Mouse (Mus musculus) midbrain, embryonic 12.5 days (tissue): Measurements from ENCODE around the gene Nop2. TPM values are rescaled to one million over a fixed set of nuclear protein-coding genes. Genes with fewer than 3 reads are reported as not detected.
A peak's percentile ranks its signal among the peaks of the same experiment; 100 is the strongest.

ENCODE experiments used
- ATAC-seq: fragments of 200-750 bp; cut with Nextera tagmentation; 2 replicates; pipeline ENCODE4 v1.8.0; 2017; ENCODE audit warnings: low read depth, moderate TSS enrichment, moderate library complexity; ENCODE audit not compliant: low FRiP score
- H3K27ac ChIP-seq: fragments of 300-500 bp; sonication (generic); replicated peaks from 2 replicates; pipeline ENCODE4 v1.5.1; 2016; ENCODE audit warnings: mild to moderate bottlenecking
- H3K27me3 ChIP-seq: fragments of 300-500 bp; sonication (generic); 2 replicates; pipeline ENCODE4 v1.6.1; 2016; ENCODE audit warnings: mild to moderate bottlenecking
- H3K36me3 ChIP-seq: fragments of 300-500 bp; sonication (generic); 2 replicates; pipeline ENCODE4 v1.6.1; 2016
- H3K4me1 ChIP-seq: fragments of 300-500 bp; sonication (generic); 2 replicates; pipeline ENCODE4 v1.6.1; 2016
- H3K4me2 ChIP-seq: fragments of 300-500 bp; sonication (generic); replicated peaks from 2 replicates; pipeline ENCODE4 v1.6.1; 2016; ENCODE audit warnings: mild to moderate bottlenecking, moderate library complexity
- H3K4me3 ChIP-seq: fragments of 300-500 bp; sonication (generic); 2 replicates; pipeline ENCODE4 v1.5.1; 2016; ENCODE audit warnings: mild to moderate bottlenecking
- H3K9ac ChIP-seq: fragments of 300-500 bp; sonication (generic); replicated peaks from 2 replicates; pipeline ENCODE4 v1.6.1; 2016; ENCODE audit warnings: mild to moderate bottlenecking, moderate library complexity
- H3K9me3 ChIP-seq: fragments of 300-500 bp; sonication (generic); 2 replicates; pipeline ENCODE4 v1.6.1; 2016; ENCODE audit warnings: mild to moderate bottlenecking
- WGBS: fragments of 180-500 bp; shearing (Covaris S2); methylation state at CpG from one replicate; pipeline ENCODE4 v1.1.7; 2016; 5-methylcytosine and 5-hydroxymethylcytosine counted together
- microRNA-seq: library from miRNA; unstranded; fragments of <30 nt; microRNA quantifications from one replicate; pipeline ENCODE4, GENCODE M21; 2017
- polyA plus RNA-seq: library from polyadenylated mRNA; unstranded; fragments of >200 nt; fragmentation: Nextera tagmentation; extraction: Ambion mirVana; gene quantifications from 2 replicates; pipeline ENCODE4 v1.2.1, GENCODE M21; 2016

The Nop2 gene
- polyA plus RNA-seq, 1 experiment from 2014 or later = 56.4 TPM

GRCm38 (mm10) chr6:125192016-125192714 is 60.5 kb downstream of the Nop2 start:
- Histone ChIP-seq H3K27me3 (no peaks in the 10 kb centered on the region), H3K4me2 (peak overlapping the region; percentile 88), H3K9me3 (no peaks in the 10 kb centered on the region), H3K36me3 (peaks cover 45% of the 10 kb centered on the region), H3K4me1 (peaks cover 21% of the 10 kb centered on the region), H3K9ac (peak overlapping the region; percentile 85), H3K4me3 (peak overlapping the region; percentile 72), H3K27ac (peak overlapping the region; percentile 99)
- peak; percentile 92 for ATAC-seq
- under 1% methylated on average over 34 of the region's 34 CpGs for WGBS

GRCm38 (mm10) chr6:125192841-125193240 is 61.1 kb downstream of the Nop2 start:
- Histone ChIP-seq H3K9me3 (no peaks in the 10 kb centered on the region), H3K9ac (peak overlapping the region; percentile 85), H3K27ac (peak overlapping the region; percentile 99), H3K36me3 (peaks cover 39% of the 10 kb centered on the region), H3K27me3 (no peaks in the 10 kb centered on the region), H3K4me1 (peaks cover 21% of the 10 kb centered on the region), H3K4me3 (peak overlapping the region; percentile 72), H3K4me2 (peak overlapping the region; percentile 88)
- 49% methylated on average over 5 of the region's 5 CpGs for WGBS
- ATAC-seq = no peak

GRCm38 (mm10) chr6:125193390-125193789 is 61.7 kb downstream of the Nop2 start:
- no peak overlapping the region for H3K27ac ChIP-seq
- H3K9ac ChIP-seq = no peak overlapping the region
- no peaks in the 10 kb centered on the region for H3K27me3 ChIP-seq
- H3K4me2 ChIP-seq = no peak overlapping the region
- H3K36me3 ChIP-seq = peaks cover 33% of the 10 kb centered on the region
- no peaks in the 10 kb centered on the region for H3K9me3 ChIP-seq
- no peak overlapping the region for H3K4me3 ChIP-seq
- 89% methylated on average over 7 of the region's 7 CpGs for WGBS
- ATAC-seq = no peak
- H3K4me1 ChIP-seq = peaks cover 21% of the 10 kb centered on the region

Small RNA genes within 50 kb of the gene (microRNA-seq; reads per million reads assigned to microRNA genes)
- not detected for gene Mir7045

Other genes with a start within 250 kb of the Nop2 start
- gene Cd4, start 243.7 kb upstream of the Nop2 start, polyA plus RNA-seq = 0.20 TPM in 1 of 2 replicates, not detected in the other
- 1.9 and 3.1 TPM in 2 replicates for gene Lag3, start 220.2 kb upstream of the Nop2 start, polyA plus RNA-seq
- 525 and 672 TPM in 2 replicates for gene Ptms, start 211.8 kb upstream of the Nop2 start, polyA plus RNA-seq
- 452 and 459 TPM in 2 replicates for gene Mlf2, start 200.5 kb upstream of the Nop2 start, polyA plus RNA-seq
- gene Cops7a, start 166.4 kb upstream of the Nop2 start, polyA plus RNA-seq = 100 and 105 TPM in 2 replicates
- gene Pianp, start 135.2 kb upstream of the Nop2 start, polyA plus RNA-seq = 6.7 and 7.7 TPM in 2 replicates
- 18.0 and 20.6 TPM in 2 replicates for gene Zfp384, start 122.8 kb upstream of the Nop2 start, polyA plus RNA-seq
- gene Ing4, start 92.1 kb upstream of the Nop2 start, polyA plus RNA-seq = 163 and 171 TPM in 2 replicates
- gene Acrbp, start 82.2 kb upstream of the Nop2 start, polyA plus RNA-seq = 18.0 and 18.9 TPM in 2 replicates
- 0.16 and 0.26 TPM in 2 replicates for gene Lpar5, start 64.0 kb upstream of the Nop2 start, polyA plus RNA-seq
- gene Chd4, start 35.9 kb upstream of the Nop2 start, polyA plus RNA-seq = 127 and 132 TPM in 2 replicates
- 18.7 and 18.8 TPM in 2 replicates for gene Iffo1, start 13.3 kb downstream of the Nop2 start, polyA plus RNA-seq
- gene Gapdh, start 34.6 kb downstream of the Nop2 start, polyA plus RNA-seq = 1,933 and 1,972 TPM in 2 replicates
- gene Ncapd2, start 59.8 kb downstream of the Nop2 start, polyA plus RNA-seq = 183 and 192 TPM in 2 replicates
- 165 and 172 TPM in 2 replicates for gene Mrpl51, start 59.9 kb downstream of the Nop2 start, polyA plus RNA-seq
- 4.7 and 5.3 TPM in 2 replicates for gene Vamp1, start 83.6 kb downstream of the Nop2 start, polyA plus RNA-seq
- 1.9 and 2.5 TPM in 2 replicates for gene Tapbpl, start 100.0 kb downstream of the Nop2 start, polyA plus RNA-seq
- 1.3 and 2.5 TPM in 2 replicates for gene Cd27, start 105.1 kb downstream of the Nop2 start, polyA plus RNA-seq
- gene Tuba3a, start 154.1 kb downstream of the Nop2 start, polyA plus RNA-seq = not detected in 2 replicates
- 18.3 and 20.2 TPM in 2 replicates for gene Ltbr, start 182.0 kb downstream of the Nop2 start, polyA plus RNA-seq
- gene Scnn1a, start 188.8 kb downstream of the Nop2 start, polyA plus RNA-seq = 0.41 and 0.43 TPM in 2 replicates
- gene Tnfrsf1a, start 217.5 kb downstream of the Nop2 start, polyA plus RNA-seq = 17.7 and 22.8 TPM in 2 replicates
- gene Plekhg6, start 248.9 kb downstream of the Nop2 start, polyA plus RNA-seq = 0.05 and 0.17 TPM in 2 replicates